Mouse (Mus musculus) cerebellum, adult 2 months (tissue): ENCODE measurements around the gene Acer3.

Experiments
- CTCF ChIP-seq: fragments of 200-500 bp; IDR thresholded peaks from 2 replicates; pipeline ENCODE4 v1.5.1; 2011; ENCODE audit warnings: low read depth, mild to moderate bottlenecking, control low read depth, low read length, moderate library complexity, borderline replicate concordance; ENCODE audit not compliant: insufficient read depth
- POLR2A ChIP-seq: fragments of 200-500 bp; IDR thresholded peaks from 2 replicates; pipeline ENCODE4 v1.6.1; 2011; ENCODE audit warnings: low read length, control low read depth, borderline replicate concordance; ENCODE audit not compliant: insufficient read depth

GRCm38 (mm10) chr7:98216713-98217112 lies 104.3 kb downstream of the Acer3 start:
- TF ChIP-seq POLR2A (no peak), CTCF (no peak)
